Mouse (Mus musculus): ENCODE measurements at regions not wholly inside any gene's neighbourhood (a gene's known extent, or its start where the extent isn't known, plus 50 kb on each side); places are given as distances from the start of the nearest gene placed in this dataset.

- H3K4me3 ChIP-seq (ENCODE audit: low read depth, low read length) = no peak overlapping the region
- H3K4me1 ChIP-seq (ENCODE audit: insufficient read depth, low read depth, low read length) = no peaks in the 10 kb centered on the region
- no peak for DNase-seq (ENCODE audit: low spot score)
- no peaks in the 10 kb centered on the region for H3K9me3 ChIP-seq (replicated peaks)
- no peaks in the 10 kb centered on the region for H3K27me3 ChIP-seq (ENCODE audit: insufficient read depth, low read length)
- H3K36me3 ChIP-seq (replicated peaks) = no peaks in the 10 kb centered on the region
- no peak for ATAC-seq (ENCODE audit: extremely low read depth, insufficient number of reproducible peaks, low FRiP score, poor library complexity, severe bottlenecking)
- TF ChIP-seq TAL1 (conservative IDR thresholded peaks at IDR 0.05; ENCODE audit: low read depth, low read length) = no peak
- TF ChIP-seq POLR2AphosphoS5 (IDR thresholded peaks at IDR 0.05; ENCODE audit: insufficient replicate concordance, low read depth, low read length) = no peak
- no peak for TF ChIP-seq CTCF (IDR thresholded peaks at IDR 0.05; ENCODE audit: low read depth, low read length)
- no peak for TF ChIP-seq GATA1 (IDR thresholded peaks at IDR 0.05; ENCODE audit: borderline replicate concordance, low read length)
- no peak for TF ChIP-seq GATA2 (IDR thresholded peaks at IDR 0.05; ENCODE audit: borderline replicate concordance, low read depth, low read length)
Measured at GRCm38 (mm10) chr13:6196690-6197089, 335.4 kb downstream of the Klf6 start.

GRCm38 (mm10) chr13:6199107-6199506 lies 337.8 kb downstream of the Klf6 start:
- Histone ChIP-seq H3K4me3 (ENCODE audit: low read depth, low read length) (no peak overlapping the region), H3K27me3 (ENCODE audit: insufficient read depth, low read length) (no peaks in the 10 kb centered on the region), H3K4me1 (ENCODE audit: insufficient read depth, low read depth, low read length) (no peaks in the 10 kb centered on the region), H3K9me3 (replicated peaks) (no peaks in the 10 kb centered on the region), H3K36me3 (replicated peaks) (no peaks in the 10 kb centered on the region)
- no peak for DNase-seq (ENCODE audit: low spot score)
- no peak for ATAC-seq (ENCODE audit: extremely low read depth, insufficient number of reproducible peaks, low FRiP score, poor library complexity, severe bottlenecking)
- no peak for TF ChIP-seq POLR2AphosphoS5 (IDR thresholded peaks at IDR 0.05; ENCODE audit: insufficient replicate concordance, low read depth, low read length)
- no peak for TF ChIP-seq CTCF (IDR thresholded peaks at IDR 0.05; ENCODE audit: low read depth, low read length)
- TF ChIP-seq GATA1 (IDR thresholded peaks at IDR 0.05; ENCODE audit: borderline replicate concordance, low read length) = no peak
- TF ChIP-seq TAL1 (conservative IDR thresholded peaks at IDR 0.05; ENCODE audit: low read depth, low read length) = no peak
- no peak for TF ChIP-seq GATA2 (IDR thresholded peaks at IDR 0.05; ENCODE audit: borderline replicate concordance, low read depth, low read length)

GRCm38 (mm10) chr13:6201516-6201915 lies 340.2 kb downstream of the Klf6 start:
- TF ChIP-seq POLR2AphosphoS5 (IDR thresholded peaks at IDR 0.05; ENCODE audit: insufficient replicate concordance, low read depth, low read length) (no peak), TAL1 (conservative IDR thresholded peaks at IDR 0.05; ENCODE audit: low read depth, low read length) (no peak), GATA2 (IDR thresholded peaks at IDR 0.05; ENCODE audit: borderline replicate concordance, low read depth, low read length) (no peak), GATA1 (IDR thresholded peaks at IDR 0.05; ENCODE audit: borderline replicate concordance, low read length) (no peak), CTCF (IDR thresholded peaks at IDR 0.05; ENCODE audit: low read depth, low read length) (no peak)
- Histone ChIP-seq H3K36me3 (replicated peaks) (no peaks in the 10 kb centered on the region), H3K4me1 (ENCODE audit: insufficient read depth, low read depth, low read length) (no peaks in the 10 kb centered on the region), H3K4me3 (ENCODE audit: low read depth, low read length) (no peak overlapping the region), H3K9me3 (replicated peaks) (no peaks in the 10 kb centered on the region), H3K27me3 (ENCODE audit: insufficient read depth, low read length) (no peaks in the 10 kb centered on the region)
- DNase-seq (ENCODE audit: low spot score) = no peak
- ATAC-seq (ENCODE audit: extremely low read depth, insufficient number of reproducible peaks, low FRiP score, poor library complexity, severe bottlenecking) = no peak

GRCm38 (mm10) chr13:6204801-6205200 lies 343.1 kb upstream of the Pitrm1 start:
- no peak for TF ChIP-seq GATA1 (IDR thresholded peaks at IDR 0.05; ENCODE audit: borderline replicate concordance, low read length)
- TF ChIP-seq TAL1 (conservative IDR thresholded peaks at IDR 0.05; ENCODE audit: low read depth, low read length) = no peak
- no peaks in the 10 kb centered on the region for H3K36me3 ChIP-seq (replicated peaks)
- ATAC-seq (ENCODE audit: extremely low read depth, insufficient number of reproducible peaks, low FRiP score, poor library complexity, severe bottlenecking) = no peak

GRCm38 (mm10) chr13:6212550-6212949 lies 335.4 kb upstream of the Pitrm1 start:
- ATAC-seq (ENCODE audit: extremely low read depth, insufficient number of reproducible peaks, low FRiP score, poor library complexity, severe bottlenecking) = no peak
- no peaks in the 10 kb centered on the region for H3K36me3 ChIP-seq (replicated peaks)
- no peak overlapping the region for H3K4me3 ChIP-seq (ENCODE audit: low read depth, low read length)
- no peaks in the 10 kb centered on the region for H3K4me1 ChIP-seq (ENCODE audit: insufficient read depth, low read depth, low read length)
- H3K9me3 ChIP-seq (replicated peaks) = no peaks in the 10 kb centered on the region
- H3K27me3 ChIP-seq (ENCODE audit: insufficient read depth, low read length) = no peaks in the 10 kb centered on the region
- TF ChIP-seq CTCF (IDR thresholded peaks at IDR 0.05; ENCODE audit: low read depth, low read length) = no peak
- no peak for TF ChIP-seq GATA1 (IDR thresholded peaks at IDR 0.05; ENCODE audit: borderline replicate concordance, low read length)
- TF ChIP-seq GATA2 (IDR thresholded peaks at IDR 0.05; ENCODE audit: borderline replicate concordance, low read depth, low read length) = no peak
- no peak for TF ChIP-seq TAL1 (conservative IDR thresholded peaks at IDR 0.05; ENCODE audit: low read depth, low read length)
- TF ChIP-seq POLR2AphosphoS5 (IDR thresholded peaks at IDR 0.05; ENCODE audit: insufficient replicate concordance, low read depth, low read length) = no peak
- DNase-seq (ENCODE audit: low spot score) = no peak

More at GRCm38 (mm10) chr13:6204801-6205200, 343.1 kb upstream of the Pitrm1 start:
- DNase-seq (ENCODE audit: low spot score) = no peak
- Histone ChIP-seq H3K4me1 (ENCODE audit: insufficient read depth, low read depth, low read length) (no peaks in the 10 kb centered on the region), H3K4me3 (ENCODE audit: low read depth, low read length) (no peak overlapping the region), H3K27me3 (ENCODE audit: insufficient read depth, low read length) (no peaks in the 10 kb centered on the region), H3K9me3 (replicated peaks) (no peaks in the 10 kb centered on the region)

GRCm38 (mm10) chr13:6214189-6214588 lies 333.8 kb upstream of the Pitrm1 start:
- H3K9me3 ChIP-seq (replicated peaks) = no peaks in the 10 kb centered on the region
- TF ChIP-seq POLR2AphosphoS5 (IDR thresholded peaks at IDR 0.05; ENCODE audit: insufficient replicate concordance, low read depth, low read length) = no peak
- no peak for TF ChIP-seq GATA2 (IDR thresholded peaks at IDR 0.05; ENCODE audit: borderline replicate concordance, low read depth, low read length)
- no peak for TF ChIP-seq CTCF (IDR thresholded peaks at IDR 0.05; ENCODE audit: low read depth, low read length)
- TF ChIP-seq TAL1 (conservative IDR thresholded peaks at IDR 0.05; ENCODE audit: low read depth, low read length) = no peak
- TF ChIP-seq GATA1 (IDR thresholded peaks at IDR 0.05; ENCODE audit: borderline replicate concordance, low read length) = no peak
- no peaks in the 10 kb centered on the region for H3K4me1 ChIP-seq (ENCODE audit: insufficient read depth, low read depth, low read length)
- ATAC-seq (ENCODE audit: extremely low read depth, insufficient number of reproducible peaks, low FRiP score, poor library complexity, severe bottlenecking) = no peak
- no peaks in the 10 kb centered on the region for H3K36me3 ChIP-seq (replicated peaks)
- DNase-seq (ENCODE audit: low spot score) = no peak
- no peak overlapping the region for H3K4me3 ChIP-seq (ENCODE audit: low read depth, low read length)
- no peaks in the 10 kb centered on the region for H3K27me3 ChIP-seq (ENCODE audit: insufficient read depth, low read length)

All from G1E (cell line).